Mouse (Mus musculus) lung, postnatal 4 days (tissue): ENCODE results near the gene Bet1.
A peak's percentile ranks its signal among the peaks of the same experiment; 100 is the strongest.

Experiments used
- DNase-seq, 2 experiments: peaks; one replicate each; pipeline ENCODE4 v3.0.0; 2021

The Bet1 gene

DNA sequence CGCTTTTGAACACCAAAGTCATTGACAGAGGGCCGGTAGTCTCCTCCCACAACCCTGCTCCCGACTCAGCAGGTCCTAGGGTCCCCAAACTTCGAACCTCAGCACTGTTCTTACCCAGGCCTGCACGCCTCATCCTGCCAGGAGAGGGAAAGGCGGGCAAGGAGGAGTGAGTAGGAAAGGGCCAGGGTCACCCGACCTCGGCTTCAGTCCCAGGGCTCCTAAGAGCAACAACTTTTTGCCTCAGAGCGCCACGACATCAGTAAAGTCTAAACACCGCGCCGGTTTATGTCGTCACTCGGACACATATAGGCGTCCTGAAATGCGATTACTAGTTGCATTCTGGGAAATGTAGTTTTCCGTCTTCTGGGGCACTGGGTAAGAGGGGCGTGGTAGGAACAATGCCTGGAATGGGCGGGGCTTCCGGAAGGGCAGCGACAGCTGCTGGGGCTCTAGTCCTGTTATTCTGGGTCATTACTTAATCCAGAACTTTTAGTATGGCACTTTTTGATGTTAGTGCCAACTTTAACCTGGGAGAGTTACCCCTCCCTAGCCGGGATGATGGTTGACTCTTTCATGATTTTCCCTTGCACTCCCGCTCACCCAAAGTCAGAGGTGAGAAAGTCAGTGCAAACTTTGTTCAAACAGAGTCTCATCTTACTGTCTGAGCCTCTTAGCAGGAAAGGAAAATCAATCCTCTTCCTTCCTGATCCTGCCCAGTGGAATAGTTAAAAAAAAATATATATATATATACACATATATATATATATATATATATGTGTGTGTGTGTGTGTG, at the start of gene Bet1:
TSS of gene Bet1 (minus strand) at position 310 of the 792 bp plus-strand sequence.
- peak; percentile 92 to 93 for DNase-seq

DNA sequence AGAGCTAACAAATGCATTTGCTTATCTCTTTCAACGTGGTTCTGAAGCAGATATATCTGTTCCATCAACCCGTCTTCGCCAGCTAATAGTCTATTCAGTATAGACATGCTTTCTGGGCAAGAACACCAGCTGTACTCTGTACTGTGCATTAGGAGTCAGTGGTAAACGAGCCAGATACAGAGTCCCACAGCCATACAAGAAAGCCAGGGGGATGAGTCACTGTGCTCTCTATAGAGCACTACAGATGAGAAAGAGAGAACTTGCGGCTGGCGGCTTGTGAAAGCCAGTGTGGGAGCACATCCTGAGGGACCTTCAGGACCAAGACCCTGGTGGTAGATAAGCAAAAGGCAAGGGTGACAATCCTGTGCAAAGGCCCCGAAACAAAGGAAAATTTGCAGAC, 45.5 kb upstream of the Bet1 start:
- DNase-seq, result no peak

DNA sequence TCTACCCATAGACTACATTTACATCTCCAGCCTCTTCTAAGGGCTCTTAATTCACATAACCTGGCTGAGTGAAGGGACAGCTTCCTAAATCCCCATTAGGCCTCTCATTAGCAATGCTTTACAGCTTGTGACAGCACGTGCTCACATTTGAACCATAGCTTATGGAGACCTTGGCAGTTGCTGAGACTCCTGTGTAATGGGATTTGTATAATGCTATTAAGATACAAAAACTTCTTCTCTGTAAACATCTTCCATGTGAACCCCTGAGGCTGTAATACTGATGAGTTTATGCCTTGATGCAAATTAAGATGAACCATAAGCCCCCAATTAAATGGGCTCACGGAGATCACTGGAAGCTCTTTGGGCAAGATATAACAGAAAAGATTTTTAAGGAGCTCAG, 44.4 kb upstream of the Bet1 start:
- DNase-seq, result no peak

DNA sequence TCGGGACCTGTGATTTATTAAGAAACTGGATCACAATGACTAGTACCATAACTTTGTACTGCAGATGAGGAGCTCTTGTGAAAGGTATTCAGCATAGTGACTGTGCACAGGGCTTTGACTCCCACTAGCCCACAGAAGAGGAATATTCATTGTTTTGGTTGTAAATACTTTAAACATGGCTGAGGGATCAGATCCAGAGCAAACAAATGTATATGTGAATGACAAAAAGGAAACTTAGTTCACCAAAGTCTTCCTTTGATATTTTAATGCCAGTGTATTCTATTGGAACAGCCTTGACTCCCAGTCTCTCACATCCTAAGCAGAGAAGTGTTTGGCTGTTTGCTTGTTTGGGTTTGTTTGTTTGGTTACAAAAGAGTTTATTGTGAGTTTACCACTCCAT, 31.8 kb upstream of the Bet1 start:
- DNase-seq, result no peak

DNA sequence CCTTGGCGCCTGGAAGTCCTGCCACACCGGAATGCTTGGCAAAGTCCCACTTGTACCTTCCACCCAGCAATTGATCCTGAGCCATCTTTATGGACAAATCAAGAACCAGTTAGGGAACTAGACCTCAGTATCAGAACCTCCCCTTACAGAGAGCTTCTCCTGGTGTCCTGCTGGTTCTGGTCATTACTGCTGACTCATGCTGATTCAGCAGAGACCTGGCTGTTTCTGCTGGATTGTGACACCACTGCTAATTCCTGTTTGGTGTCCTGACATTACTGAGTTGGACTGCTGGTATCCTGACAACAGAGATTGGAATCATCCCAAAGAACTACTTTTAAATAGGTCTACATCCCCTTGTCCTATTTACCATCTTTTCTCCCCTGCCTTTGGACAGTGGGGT, 3.7 kb upstream of the Bet1 start:
- no peak for DNase-seq

DNA sequence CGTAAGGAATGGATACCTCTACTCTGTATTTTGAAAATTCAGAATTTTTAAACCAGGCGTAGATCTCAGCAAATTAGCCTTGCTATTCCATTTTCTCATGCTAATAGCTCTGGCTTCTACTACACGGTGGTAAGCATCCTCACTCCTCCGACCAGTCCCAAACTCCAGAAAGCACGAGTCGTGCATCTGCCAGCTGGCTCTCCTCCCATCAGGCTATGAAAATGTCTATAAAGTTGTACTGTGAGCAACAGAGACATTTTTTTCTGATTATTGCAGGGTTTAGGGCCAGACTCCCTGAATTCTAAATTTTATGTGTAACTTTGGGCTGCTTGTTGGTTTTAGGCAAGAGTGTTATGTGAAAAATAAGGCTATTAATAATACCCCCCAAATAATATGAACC, 14.5 kb downstream of the Bet1 start:
- no peak for DNase-seq

DNA sequence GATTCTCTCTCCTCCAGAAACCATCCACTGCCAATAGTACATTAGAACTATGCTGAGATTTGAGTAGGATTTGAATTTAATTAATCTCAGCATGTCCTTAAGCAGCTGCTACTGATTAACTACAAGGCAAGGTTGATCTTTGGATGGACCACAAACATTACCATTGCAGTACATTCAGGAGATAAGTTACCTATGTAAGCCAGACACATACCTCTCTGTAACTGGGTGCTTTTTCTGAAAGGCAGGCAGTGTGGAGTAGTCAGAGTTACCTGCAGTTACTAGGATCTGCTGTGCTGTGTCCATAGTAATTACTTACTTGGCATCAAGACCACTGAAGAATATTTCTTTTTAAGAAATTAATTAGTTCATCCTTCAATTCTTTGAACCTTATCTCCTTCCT, 17.1 kb downstream of the Bet1 start:
- DNase-seq, result no peak

DNA sequence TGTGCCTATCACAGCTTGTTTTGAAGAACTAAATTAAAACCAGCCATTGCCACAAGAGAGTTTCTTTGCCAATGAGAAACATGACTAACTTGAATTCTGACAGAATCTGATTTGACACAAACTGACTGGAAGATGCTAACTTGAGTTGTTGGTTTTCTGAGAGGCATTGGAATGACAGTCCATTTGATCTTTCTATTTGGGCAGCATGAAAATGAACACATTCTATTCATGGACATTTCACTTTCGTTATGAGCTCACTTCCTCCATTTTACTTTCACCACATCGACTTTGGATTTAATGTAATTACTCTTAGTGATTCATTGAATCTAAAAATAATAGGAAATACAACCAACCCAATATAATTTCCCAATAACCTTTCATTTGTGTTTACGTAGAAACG, 32.4 kb downstream of the Bet1 start:
- no peak for DNase-seq

DNA sequence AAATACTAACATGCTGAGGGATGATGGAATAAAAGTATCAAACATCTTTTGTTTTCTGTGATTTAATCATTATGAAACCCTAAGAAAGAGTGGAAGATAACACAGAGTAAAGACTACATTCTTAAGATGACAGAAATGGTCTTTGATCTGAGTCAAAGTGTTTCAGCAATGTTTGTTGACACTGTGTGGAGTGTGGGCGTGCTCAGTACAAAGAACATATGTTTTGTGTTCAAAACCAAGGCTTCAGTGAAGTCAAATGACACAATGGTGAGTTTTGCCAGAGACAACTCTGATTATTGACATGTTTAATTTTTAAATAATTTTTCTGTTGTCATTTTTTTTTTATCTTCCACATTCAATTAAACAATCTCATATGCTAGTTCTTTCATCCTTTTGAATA, 33.9 kb downstream of the Bet1 start:
- no peak for DNase-seq

DNA sequence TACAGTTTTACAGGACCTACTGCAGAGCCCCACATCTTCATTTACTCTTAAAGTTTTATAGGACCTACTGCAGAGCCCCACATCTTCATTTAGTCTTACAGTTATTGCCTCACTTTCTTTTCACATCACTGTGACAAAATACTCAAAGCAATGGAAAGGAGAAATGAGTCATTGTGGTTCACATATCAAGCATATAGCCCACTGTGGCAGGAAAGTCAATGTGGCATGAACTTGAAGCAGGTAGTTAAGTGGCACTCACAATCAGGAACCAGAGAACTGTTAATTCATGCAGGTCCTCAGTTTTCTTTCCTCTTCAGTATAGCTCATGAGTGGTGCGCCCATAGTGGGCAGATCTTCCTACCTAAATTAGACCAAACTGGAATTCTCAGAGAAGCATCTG, 39.6 kb downstream of the Bet1 start:
- no peak for DNase-seq

DNA sequence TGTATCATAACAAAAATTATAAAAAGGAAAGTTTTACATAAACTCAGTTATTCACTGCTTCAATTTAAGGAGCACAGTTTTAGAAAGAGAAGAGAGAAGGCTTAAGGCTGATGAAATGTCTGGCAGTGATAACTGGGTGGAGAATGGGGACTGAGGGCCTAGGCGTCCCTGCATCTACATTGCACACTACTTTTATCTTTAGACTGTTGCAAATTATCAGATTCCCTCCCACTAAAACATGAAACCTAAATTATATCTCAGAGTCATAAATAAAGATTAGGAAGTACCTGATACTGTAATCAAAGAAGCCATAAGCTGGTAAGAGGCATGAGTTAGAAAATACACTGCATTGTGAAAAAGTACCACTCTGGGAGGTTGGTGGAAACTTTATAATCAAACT, 45.0 kb downstream of the Bet1 start:
- DNase-seq, result no peak

DNA sequence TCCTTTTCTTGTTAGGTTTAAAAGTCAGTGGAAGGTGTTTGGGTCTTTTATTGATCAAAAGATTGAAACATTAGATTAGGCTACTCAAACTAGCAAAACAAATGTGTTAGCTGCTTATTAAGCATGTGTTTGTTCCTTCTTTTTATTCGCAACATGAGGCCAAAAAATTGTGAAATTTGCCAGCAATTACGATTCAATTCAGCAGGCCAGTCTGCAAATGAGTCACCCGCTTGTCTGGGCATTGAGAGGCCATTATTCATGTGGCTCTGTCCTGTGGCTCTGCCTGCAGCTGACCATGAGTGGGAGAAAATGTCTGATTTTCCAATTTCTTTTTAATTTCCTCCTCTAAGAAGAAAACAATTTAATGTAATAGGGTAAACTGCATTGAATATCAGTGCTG, 55.8 kb downstream of the Bet1 start:
- DNase-seq, result no peak
